Mouse (Mus musculus) bone marrow, adult 2 months (tissue): ENCODE data around the gene Qrfp.

ENCODE experiments used
- CTCF ChIP-seq: fragments of 200-500 bp; IDR thresholded peaks from 2 replicates; pipeline ENCODE4 v1.5.1; 2011; ENCODE audit warnings: low read length, control low read depth; ENCODE audit not compliant: control insufficient read depth, insufficient read depth
- POLR2A ChIP-seq: fragments of 200-500 bp; IDR thresholded peaks from 2 replicates; pipeline ENCODE4 v1.6.1; 2011; ENCODE audit warnings: low read depth, mild to moderate bottlenecking, control low read depth, low read length, borderline replicate concordance; ENCODE audit not compliant: control insufficient read depth

DNA sequence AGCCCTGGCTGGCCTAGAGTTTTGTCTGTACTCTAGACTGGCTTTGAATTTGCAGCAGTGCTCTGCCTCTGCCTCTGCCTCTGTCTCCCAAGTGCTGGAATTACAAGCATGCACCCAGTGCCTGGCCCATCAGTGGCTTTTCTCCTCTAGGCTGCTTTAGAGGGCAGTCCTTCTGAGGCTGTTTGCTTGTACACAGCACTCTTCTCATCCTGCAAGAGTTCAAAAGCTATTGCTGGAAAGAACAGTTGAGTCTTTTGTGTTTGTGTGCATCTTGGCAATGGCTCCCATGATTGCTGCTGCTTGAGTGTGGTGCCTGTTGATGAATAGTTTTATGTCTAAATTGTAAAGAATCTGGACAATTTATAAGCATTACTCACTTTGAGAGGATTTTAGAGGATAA, 52.9 kb downstream of the Qrfp start:
- TF ChIP-seq POLR2A: no peak
- TF ChIP-seq CTCF: no peak
